Mouse (Mus musculus): Measurements from ENCODE around the gene Slc25a47. TPM values are rescaled to one million over a fixed set of nuclear protein-coding genes. Genes with fewer than 3 reads are reported as not detected.
"Not testable (repeated sequence)": the region's sequence is repeated elsewhere in the genome, so short reads cannot be mapped to it uniquely, and the experiment has no call there.

Gene Slc25a47
- polyA plus RNA-seq, 1 experiment from 2014 or later: 10.8 TPM

DNA sequence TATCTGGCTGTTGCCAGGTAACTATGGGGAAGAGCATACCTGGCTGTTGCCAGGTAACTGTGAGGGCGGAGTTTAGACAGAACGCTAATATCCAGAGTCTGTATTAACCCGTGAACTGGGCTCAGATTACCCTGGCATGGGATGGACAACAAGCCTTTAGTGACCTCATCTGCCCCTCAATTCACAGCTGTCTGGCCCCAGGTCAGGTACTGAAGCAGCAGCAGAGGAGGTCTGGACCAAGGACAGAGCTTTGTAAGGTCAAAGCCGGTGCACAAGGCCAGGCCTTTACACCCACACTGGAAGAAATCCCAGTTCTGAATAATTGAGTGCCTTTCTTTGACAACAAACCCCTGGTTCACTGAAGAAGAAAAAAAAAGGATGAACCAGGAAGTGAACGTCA is 6.2 kb upstream of the Slc25a47 start:
- H3K27me3 ChIP-seq: peaks cover 2% of the 10 kb centered on the region; the same call in 1 of the 2 replicates
- no peak overlapping the region for H3K27ac ChIP-seq
- H3K36me3 ChIP-seq: peaks cover 32% of the 10 kb centered on the region
- 89% methylated on average over 5 of the region's 5 CpGs for WGBS
- H3K9ac ChIP-seq: no peak overlapping the region
- H3K4me1 ChIP-seq (replicated peaks): peaks cover 28% of the 10 kb centered on the region
- no peak overlapping the region for H3K4me2 ChIP-seq
- no peaks in the 10 kb centered on the region for H3K9me3 ChIP-seq
- ATAC-seq (ENCODE audit: low FRiP score): no peak
- no peak overlapping the region for H3K4me3 ChIP-seq

DNA sequence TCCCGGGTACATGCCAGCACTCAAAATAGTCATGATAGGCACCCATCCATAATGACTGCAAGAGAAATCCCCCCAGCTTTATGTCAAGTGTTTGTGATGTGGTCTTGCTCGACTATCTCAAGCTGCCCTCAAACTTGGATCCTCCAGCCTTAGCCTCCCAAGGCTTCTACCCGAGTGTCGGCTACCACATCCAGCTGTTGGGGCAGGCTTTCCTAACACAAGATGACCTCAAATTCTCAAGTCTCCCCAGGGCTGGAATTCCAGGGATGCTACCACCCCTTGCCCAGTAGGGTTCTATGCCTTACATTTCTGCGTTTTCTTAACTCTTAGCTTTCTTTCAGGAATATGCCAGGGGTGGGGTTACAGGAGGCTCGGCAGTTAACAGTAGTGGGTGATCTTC is 5.5 kb upstream of the Slc25a47 start:
- H3K9me3 ChIP-seq: no peaks in the 10 kb centered on the region
- no peak overlapping the region for H3K4me2 ChIP-seq
- H3K27ac ChIP-seq: no peak overlapping the region
- H3K9ac ChIP-seq: no peak overlapping the region
- peaks cover 5% of the 10 kb centered on the region; the same call in 1 of the 2 replicates for H3K27me3 ChIP-seq
- no peak overlapping the region for H3K4me3 ChIP-seq
- peaks cover 36% of the 10 kb centered on the region for H3K4me1 ChIP-seq (replicated peaks)
- H3K36me3 ChIP-seq: peaks cover 29% of the 10 kb centered on the region
- ATAC-seq (ENCODE audit: low FRiP score): no peak
- 86% methylated on average over 6 of the region's 6 CpGs for WGBS

DNA sequence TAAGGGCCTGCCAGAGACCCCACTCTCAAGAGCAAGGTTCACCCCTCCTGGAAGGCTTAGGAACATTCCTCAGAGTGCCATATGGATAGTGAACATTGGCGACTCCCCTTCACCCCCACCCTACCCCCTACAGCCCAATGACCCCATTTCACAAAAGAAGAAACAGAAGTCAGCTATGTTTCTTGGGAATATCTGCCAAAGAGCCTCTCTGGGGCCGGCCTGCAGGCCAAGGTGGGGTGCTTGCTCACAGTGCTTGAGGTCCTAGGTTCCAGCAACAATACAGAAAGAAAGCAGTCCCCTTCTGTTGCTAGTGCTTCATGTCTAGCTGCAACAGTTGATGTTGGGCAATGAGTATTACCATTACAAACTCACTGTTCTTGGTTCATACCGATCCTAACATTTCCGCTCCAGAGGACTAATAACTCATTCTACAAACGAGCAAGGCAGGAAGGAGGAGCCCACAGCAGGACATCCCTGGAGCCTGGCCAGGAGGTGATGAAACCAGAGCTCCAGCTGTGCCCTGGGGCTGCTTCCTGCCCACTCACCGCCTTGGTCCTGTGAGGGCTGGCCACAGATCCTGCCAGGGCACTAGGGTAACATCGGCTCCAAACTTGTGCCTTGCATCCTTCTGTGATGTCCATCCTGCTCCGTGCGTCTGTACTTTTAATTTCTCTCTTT is 3.7 kb upstream of the Slc25a47 start:
- WGBS: 67% methylated on average over 9 of the region's 9 CpGs
- Histone ChIP-seq H3K4me3 (no peak overlapping the region), H3K4me1 (replicated peaks) (peaks cover 47% of the 10 kb centered on the region), H3K36me3 (peaks cover 12% of the 10 kb centered on the region), H3K4me2 (no peak overlapping the region), H3K27ac (no peak overlapping the region), H3K9me3 (no peaks in the 10 kb centered on the region), H3K27me3 (peaks cover 5% of the 10 kb centered on the region; the same call in 1 of the 2 replicates), H3K9ac (peak overlapping the region; percentile 55)
- ATAC-seq (ENCODE audit: low FRiP score): no peak

DNA sequence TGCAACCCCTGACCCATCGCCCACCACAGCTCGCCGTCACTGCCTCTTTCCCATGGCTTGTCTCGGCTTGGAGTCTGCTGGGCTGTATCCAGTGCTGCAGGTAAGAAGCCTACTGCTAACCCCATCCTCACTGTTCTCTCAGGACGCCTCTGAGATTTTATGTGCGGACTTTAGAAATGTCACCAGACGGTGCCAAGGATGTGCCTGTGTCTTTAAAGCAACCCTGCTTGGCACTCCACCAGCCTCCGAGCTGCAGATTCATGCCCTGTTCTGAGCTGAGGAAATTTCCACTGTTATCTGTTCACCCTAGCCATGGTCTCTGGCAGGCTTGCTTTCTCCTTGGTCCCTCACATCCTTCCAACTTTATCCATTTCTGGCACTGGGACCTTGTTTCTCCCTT is 3.0 kb upstream of the Slc25a47 start:
- Histone ChIP-seq H3K4me1 (replicated peaks) (peaks cover 55% of the 10 kb centered on the region), H3K27ac (no peak overlapping the region), H3K4me3 (no peak overlapping the region), H3K9me3 (no peaks in the 10 kb centered on the region), H3K9ac (peak overlapping the region; percentile 55; the same call in 1 of the 2 replicates), H3K27me3 (peaks cover 5% of the 10 kb centered on the region; the same call in 1 of the 2 replicates), H3K36me3 (peaks cover 6% of the 10 kb centered on the region), H3K4me2 (no peak overlapping the region)
- ATAC-seq (ENCODE audit: low FRiP score): no peak
- WGBS: 85% methylated on average over 8 of the region's 8 CpGs

DNA sequence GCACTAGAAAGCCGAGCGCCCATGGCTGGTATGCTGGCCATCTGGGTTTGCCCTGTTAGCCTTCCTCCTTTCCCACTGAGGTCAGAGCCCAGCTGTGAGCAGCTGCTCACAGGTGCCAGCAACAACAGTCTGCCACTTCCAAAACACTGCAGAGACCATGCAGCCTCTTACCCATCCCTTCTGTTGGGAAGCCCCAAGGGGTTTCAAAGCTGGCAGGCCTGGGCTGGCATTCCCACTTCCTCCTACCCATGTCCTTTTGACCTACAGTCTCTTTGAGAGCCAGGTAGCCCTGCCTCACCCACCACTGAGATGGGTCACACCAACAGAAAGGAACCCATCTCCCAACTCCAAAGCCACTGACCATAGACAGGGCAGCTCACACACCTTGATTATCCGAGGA is 2.4 kb upstream of the Slc25a47 start:
- no peak overlapping the region for H3K9ac ChIP-seq
- H3K27me3 ChIP-seq: peaks cover 5% of the 10 kb centered on the region; the same call in 1 of the 2 replicates
- no peak overlapping the region for H3K4me3 ChIP-seq
- peaks cover 60% of the 10 kb centered on the region for H3K4me1 ChIP-seq (replicated peaks)
- H3K27ac ChIP-seq: no peak overlapping the region
- no peak for ATAC-seq (ENCODE audit: low FRiP score)
- H3K36me3 ChIP-seq: peaks cover under 1% of the 10 kb centered on the region
- 97% methylated on average over 3 of the region's 3 CpGs for WGBS
- H3K9me3 ChIP-seq: no peaks in the 10 kb centered on the region
- no peak overlapping the region for H3K4me2 ChIP-seq

DNA sequence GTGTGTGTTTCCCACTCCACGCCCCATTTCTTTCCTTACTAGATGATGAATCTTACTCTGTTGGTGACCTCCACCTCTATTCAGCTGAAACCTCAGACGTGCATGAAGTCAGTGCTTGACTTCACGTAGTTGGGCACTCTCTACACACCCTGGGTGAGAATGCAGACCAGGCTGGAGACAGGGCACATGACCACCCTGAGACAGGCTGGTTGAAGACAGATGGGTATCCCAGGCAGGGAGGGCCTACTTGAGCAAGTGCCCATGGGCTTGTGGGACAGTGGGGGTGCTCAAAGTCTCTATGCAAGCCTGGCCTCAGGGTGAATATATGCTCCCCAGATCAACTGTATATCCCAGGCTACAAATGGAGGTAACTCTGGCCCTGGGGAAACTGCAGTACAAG is 1.5 kb upstream of the Slc25a47 start:
- peaks cover 63% of the 10 kb centered on the region for H3K4me1 ChIP-seq (replicated peaks)
- peak overlapping the region; percentile 72 for H3K4me3 ChIP-seq
- no peaks in the 10 kb centered on the region for H3K9me3 ChIP-seq
- H3K27ac ChIP-seq: no peak overlapping the region
- H3K4me2 ChIP-seq: peak overlapping the region; percentile 92
- H3K9ac ChIP-seq: peak overlapping the region; percentile 88
- 87% methylated on average over 3 of the region's 3 CpGs for WGBS
- ATAC-seq (ENCODE audit: low FRiP score): no peak
- no peaks in the 10 kb centered on the region; the same call in 1 of the 2 replicates for H3K36me3 ChIP-seq
- peaks cover 5% of the 10 kb centered on the region; the same call in 1 of the 2 replicates for H3K27me3 ChIP-seq

DNA sequence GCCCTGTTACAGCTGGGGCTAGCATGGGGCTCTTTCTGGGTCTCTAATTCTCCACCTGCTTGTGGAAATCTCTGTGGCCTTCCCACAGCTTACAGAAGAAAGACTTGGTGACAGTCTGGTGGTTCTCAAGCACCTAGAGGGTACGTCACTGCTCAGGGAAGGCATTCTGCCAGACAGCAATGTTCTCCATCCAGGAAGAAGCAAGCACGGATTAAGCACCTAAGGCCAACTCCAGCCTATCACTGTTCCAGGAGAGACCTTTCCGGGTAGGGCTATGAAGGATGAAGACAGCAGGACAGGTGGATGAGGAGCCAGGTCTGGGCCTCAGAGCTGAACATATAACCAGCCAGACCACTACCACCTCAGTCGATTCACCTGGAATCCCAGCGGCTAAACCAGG is 1.1 kb upstream of the Slc25a47 start:
- peaks cover 67% of the 10 kb centered on the region for H3K4me1 ChIP-seq (replicated peaks)

DNA sequence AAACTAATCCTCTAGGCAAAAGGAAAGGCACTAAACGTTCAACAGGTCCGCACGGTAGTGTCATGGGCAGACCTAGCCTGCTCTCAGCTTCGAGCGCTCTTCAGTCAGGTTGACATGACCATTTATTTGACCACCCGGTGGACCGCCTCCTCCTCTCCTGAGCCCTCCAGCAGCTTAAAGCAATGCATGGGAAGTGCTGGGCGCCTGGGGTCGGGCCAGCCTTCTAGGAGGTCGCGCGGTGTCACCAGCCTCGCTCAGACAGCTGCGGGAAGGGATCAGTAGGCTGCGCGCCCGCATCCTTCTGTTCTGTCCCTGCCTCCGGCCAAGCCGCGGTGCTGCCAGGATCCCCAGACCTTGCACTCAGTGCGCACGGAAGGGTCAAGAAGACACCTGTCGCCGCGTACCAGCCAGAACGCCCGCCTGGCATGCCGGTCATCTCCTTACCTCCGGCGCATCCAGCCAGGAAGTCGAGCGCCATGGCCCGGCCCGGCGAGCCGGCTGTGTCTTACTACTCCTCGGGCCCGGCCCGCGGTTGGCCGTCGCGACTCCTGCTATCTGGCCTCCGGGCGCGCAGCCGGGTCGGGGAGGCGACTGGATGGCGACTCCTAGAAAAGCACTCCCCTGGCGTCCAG is 522 bp upstream of the Slc25a47 start:
- Histone ChIP-seq H3K27me3 (peaks cover 5% of the 10 kb centered on the region; the same call in 1 of the 2 replicates), H3K27ac (peak overlapping the region; percentile 84), H3K4me3 (peak overlapping the region; percentile 72), H3K9me3 (no peaks in the 10 kb centered on the region), H3K9ac (peak overlapping the region; percentile 88), H3K36me3 (no peaks in the 10 kb centered on the region), H3K4me1 (replicated peaks) (peaks cover 70% of the 10 kb centered on the region), H3K4me2 (peak overlapping the region; percentile 92)
- peak; percentile 37; the same call in 1 of the 2 replicates for ATAC-seq (ENCODE audit: low FRiP score)
- 2% methylated on average over 50 of the region's 51 CpGs for WGBS

More for the DNA sequence above, 1.1 kb upstream of the Slc25a47 start:
- ATAC-seq (ENCODE audit: low FRiP score): no peak
- Histone ChIP-seq H3K27ac (no peak overlapping the region), H3K4me2 (peak overlapping the region; percentile 92), H3K9me3 (no peaks in the 10 kb centered on the region), H3K27me3 (peaks cover 5% of the 10 kb centered on the region; the same call in 1 of the 2 replicates), H3K4me3 (peak overlapping the region; percentile 72), H3K36me3 (no peaks in the 10 kb centered on the region; the same call in 1 of the 2 replicates), H3K9ac (peak overlapping the region; percentile 88)
- 54% methylated on average over 5 of the region's 5 CpGs for WGBS

DNA sequence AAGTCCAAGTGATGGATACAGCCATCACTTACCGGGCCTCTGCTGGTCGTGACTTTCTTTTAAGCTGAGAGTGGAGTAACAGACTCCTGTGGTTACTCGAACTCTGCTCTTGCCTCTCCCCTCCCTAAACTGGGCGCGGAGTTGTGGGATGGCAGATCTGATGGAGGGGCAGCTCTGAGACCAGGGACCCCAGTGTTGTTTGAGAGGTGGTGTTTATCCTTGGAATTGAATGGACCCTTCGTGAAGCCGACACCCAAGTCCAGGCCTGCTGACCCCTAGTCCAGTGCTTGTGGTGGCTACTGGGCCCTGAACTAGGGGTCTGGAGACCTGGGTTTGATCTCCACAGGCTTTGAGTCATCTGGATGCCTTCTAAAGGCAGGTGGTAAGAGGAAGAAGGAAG is 876 bp downstream of the Slc25a47 start:
- peaks cover 10% of the 10 kb centered on the region for H3K36me3 ChIP-seq
- no peaks in the 10 kb centered on the region for H3K9me3 ChIP-seq
- H3K9ac ChIP-seq: peak overlapping the region; percentile 88
- peaks cover 5% of the 10 kb centered on the region; the same call in 1 of the 2 replicates for H3K27me3 ChIP-seq
- H3K4me1 ChIP-seq (replicated peaks): peaks cover 69% of the 10 kb centered on the region
- no peak for ATAC-seq (ENCODE audit: low FRiP score)
- H3K4me2 ChIP-seq: peak overlapping the region; percentile 92
- peak overlapping the region; percentile 72 for H3K4me3 ChIP-seq
- H3K27ac ChIP-seq: peak overlapping the region; percentile 84
- WGBS: 62% methylated on average over 7 of the region's 7 CpGs

DNA sequence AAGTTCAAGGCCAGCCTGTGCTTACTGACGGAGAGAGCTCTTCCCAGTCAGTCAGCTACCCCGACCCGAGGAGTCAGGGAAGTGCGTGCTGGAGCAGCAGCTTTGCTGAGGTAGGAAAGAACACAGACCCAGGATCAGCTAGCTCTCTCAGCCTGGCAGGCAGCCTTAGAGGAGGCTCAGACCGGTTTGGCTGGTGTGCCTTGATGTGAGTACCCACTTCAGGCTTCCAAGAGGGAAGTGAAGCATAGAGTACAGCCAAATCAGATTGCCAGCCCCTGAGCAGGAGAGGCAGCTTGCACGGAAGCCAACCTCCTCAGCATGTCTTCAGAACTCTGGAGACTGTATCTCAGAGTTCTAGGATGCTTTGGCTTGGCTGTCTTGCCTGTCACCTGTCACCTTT is 5.3 kb downstream of the Slc25a47 start:
- Histone ChIP-seq H3K27me3 (no peaks in the 10 kb centered on the region), H3K4me1 (replicated peaks) (peaks cover 36% of the 10 kb centered on the region), H3K9me3 (no peaks in the 10 kb centered on the region), H3K4me2 (no peak overlapping the region), H3K27ac (no peak overlapping the region), H3K9ac (no peak overlapping the region), H3K4me3 (no peak overlapping the region), H3K36me3 (peaks cover 43% of the 10 kb centered on the region)
- WGBS: 92% methylated on average over 6 of the region's 6 CpGs
- no peak for ATAC-seq (ENCODE audit: low FRiP score)

DNA sequence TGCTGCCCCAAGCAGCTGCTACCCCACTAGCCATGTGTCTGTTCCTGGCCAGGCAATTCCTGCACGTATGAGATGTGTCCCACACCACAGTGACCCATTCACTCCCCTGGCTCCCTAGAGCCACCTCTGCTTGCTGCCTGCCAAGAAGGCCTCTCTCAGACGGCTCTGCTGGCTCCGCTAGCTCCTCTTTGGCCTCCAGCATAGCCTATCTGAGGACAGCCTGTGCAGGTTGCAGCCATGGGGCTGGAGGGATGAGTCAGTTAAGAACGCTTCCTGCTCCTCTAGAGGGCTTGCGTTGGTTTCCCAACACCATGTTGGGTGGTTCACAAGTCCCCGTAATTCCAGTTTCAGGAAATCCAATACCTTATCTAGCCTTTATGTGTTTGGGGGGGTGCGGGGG is 6.8 kb downstream of the Slc25a47 start:
- Histone ChIP-seq H3K9me3 (no peaks in the 10 kb centered on the region), H3K9ac (no peak overlapping the region), H3K36me3 (peaks cover 43% of the 10 kb centered on the region), H3K27me3 (no peaks in the 10 kb centered on the region), H3K4me2 (no peak overlapping the region), H3K27ac (no peak overlapping the region), H3K4me3 (no peak overlapping the region), H3K4me1 (replicated peaks) (peaks cover 21% of the 10 kb centered on the region)
- no peak for ATAC-seq (ENCODE audit: low FRiP score)
- WGBS: 90% methylated on average over 7 of the region's 7 CpGs

DNA sequence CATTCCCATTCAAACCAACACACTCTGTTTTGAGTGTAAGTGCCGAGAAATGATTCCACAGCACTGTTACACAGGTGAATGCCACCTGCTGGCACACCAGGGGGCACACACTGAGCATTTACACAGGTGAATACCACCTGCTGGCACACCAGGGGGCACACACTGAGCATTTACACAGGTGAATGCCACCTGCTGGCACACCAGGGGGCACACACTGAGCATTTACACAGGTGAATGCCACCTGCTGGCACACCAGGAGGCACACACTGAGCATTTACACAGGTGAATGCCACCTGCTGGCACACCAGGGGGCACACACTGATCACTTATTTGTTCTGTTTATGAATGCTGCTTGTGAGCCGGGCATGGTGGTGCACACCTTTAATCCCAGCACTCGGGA is 12.2 kb downstream of the Slc25a47 start:
- Histone ChIP-seq H3K36me3 (peaks cover 21% of the 10 kb centered on the region), H3K4me1 (replicated peaks) (peaks cover 12% of the 10 kb centered on the region)
- ATAC-seq (ENCODE audit: low FRiP score); H3K27ac ChIP-seq; H3K27me3 ChIP-seq; H3K4me3 ChIP-seq; H3K9ac ChIP-seq; H3K9me3 ChIP-seq; H3K4me2 ChIP-seq: not testable (repeated sequence)
- WGBS: 94% methylated on average over 3 of the region's 3 CpGs

Measured in hindbrain, embryonic 13.5 days (tissue).